Comparison of ENCODE assay signal across 10 mouse cellular contexts in genomic region chr7:43378226-43378625, GRCm38 (mm10). TPM values are rescaled to one million over a fixed set of nuclear protein-coding genes. Genes with fewer than 3 reads are reported as not detected.
DNase-seq lines count a peak whose midpoint lies in the region; ATAC-seq and TF ChIP-seq lines count a peak whose summit lies in the region.
"Had no signal": no experiment of that assay in that cellular context is flagged by ENCODE, and none has a peak within 500 bp of the region (broad histone marks: within the 10 kb centered on the region; RNA-seq: fewer than 3 reads in every experiment).

No protein-coding gene starts in this region.

- H3K4me1 ChIP-seq in liver, adult 2 months (ENCODE audit: control insufficient read depth, insufficient read depth, low read length): peaks cover 1% of the 10 kb centered on the region
- no peaks in the 10 kb centered on the region for H3K4me1 ChIP-seq in liver, embryonic 12.5 days
- H3K4me1 ChIP-seq in hindbrain, embryonic 16.5 days (ENCODE audit: control insufficient read depth, insufficient read depth, low read depth, low read length): no peaks in the 10 kb centered on the region
- H3K4me1 ChIP-seq in limb, embryonic 10.5 days: no peaks in the 10 kb centered on the region
- H3K4me1 ChIP-seq: neural tube, embryonic 13.5 days had no signal

- no peak overlapping the region for H3K9ac ChIP-seq in liver, adult 2 months (ENCODE audit: low read depth, low read length)
- no peak overlapping the region for H3K9ac ChIP-seq in liver, embryonic 12.5 days
- no peak overlapping the region for H3K9ac ChIP-seq in hindbrain, embryonic 16.5 days (ENCODE audit: low read depth, low read length)
- H3K9ac ChIP-seq: neural tube, embryonic 13.5 days had no signal

- H3K9me3 ChIP-seq in liver, embryonic 12.5 days (replicated peaks): no peaks in the 10 kb centered on the region
- no peaks in the 10 kb centered on the region for H3K9me3 ChIP-seq in hindbrain, embryonic 16.5 days (ENCODE audit: control insufficient read depth, low read length)
- no peaks in the 10 kb centered on the region for H3K9me3 ChIP-seq in limb, embryonic 10.5 days (replicated peaks)
- H3K9me3 ChIP-seq: neural tube, embryonic 13.5 days had no signal

- WGBS in liver, adult 2 months: 13% methylated on average over 5 of the region's 5 CpGs
- 12% methylated on average over 5 of the region's 5 CpGs for whole genome bisulfite sequencing in liver, embryonic 12.5 days (ENCODE audit: insufficient replicate concordance)
- 17% methylated on average over 5 of the region's 5 CpGs for WGBS in hindbrain, embryonic 16.5 days
- 23% methylated on average over 5 of the region's 5 CpGs for WGBS in limb, embryonic 10.5 days

- no peak overlapping the region for H3K4me2 ChIP-seq in liver, embryonic 12.5 days
- no peak overlapping the region for H3K4me2 ChIP-seq in hindbrain, embryonic 16.5 days (ENCODE audit: low read length)
- H3K4me2 ChIP-seq: neural tube, embryonic 13.5 days had no signal

- no peak overlapping the region for H3K4me3 ChIP-seq in liver, adult 2 months (ENCODE audit: insufficient read depth, low read depth, low read length)
- no peak overlapping the region for H3K4me3 ChIP-seq in liver, embryonic 12.5 days
- no peak overlapping the region for H3K4me3 ChIP-seq in hindbrain, embryonic 16.5 days (ENCODE audit: low read length)
- no peak overlapping the region for H3K4me3 ChIP-seq in limb, embryonic 10.5 days
- H3K4me3 ChIP-seq: neural tube, embryonic 13.5 days had no signal

- no peaks in the 10 kb centered on the region for H3K27me3 ChIP-seq in liver, adult 2 months (ENCODE audit: control insufficient read depth, insufficient read depth, low read length)
- no peaks in the 10 kb centered on the region for H3K27me3 ChIP-seq in liver, embryonic 12.5 days (replicated peaks)
- no peaks in the 10 kb centered on the region for H3K27me3 ChIP-seq in hindbrain, embryonic 16.5 days (replicated peaks; ENCODE audit: control insufficient read depth, insufficient read depth, low read length)
- no peaks in the 10 kb centered on the region for H3K27me3 ChIP-seq in limb, embryonic 10.5 days (ENCODE audit: low read depth, poor library complexity, severe bottlenecking)
- H3K27me3 ChIP-seq: neural tube, embryonic 13.5 days had no signal

- no peak for TF ChIP-seq POLR2A in liver, adult 2 months (IDR thresholded peaks at IDR 0.05; ENCODE audit: extremely low read depth, insufficient read depth, low read length)
- no peak for TF ChIP-seq POLR2A in brain, embryonic 14.5 days (IDR thresholded peaks at IDR 0.05; ENCODE audit: borderline replicate concordance, extremely low read depth, insufficient read depth, insufficient read length, poor library complexity, severe bottlenecking)

- no peak overlapping the region for H3K27ac ChIP-seq in liver, adult 2 months (replicated peaks; ENCODE audit: insufficient read depth, low read depth, low read length)
- H3K27ac ChIP-seq in liver, embryonic 12.5 days: no peak overlapping the region
- no peak overlapping the region for H3K27ac ChIP-seq in hindbrain, embryonic 16.5 days (ENCODE audit: low read depth, low read length)
- no peak overlapping the region for H3K27ac ChIP-seq in limb, embryonic 10.5 days
- H3K27ac ChIP-seq: neural tube, embryonic 13.5 days had no signal

- ATAC-seq in liver, embryonic 12.5 days: no peak
- ATAC-seq in hindbrain, embryonic 16.5 days: 0 out of 2 replicates have a peak, but pooled peaks have one; percentile 63

- no peaks in the 10 kb centered on the region for H3K79me2 ChIP-seq in liver, adult 2 months (ENCODE audit: control insufficient read depth, insufficient read depth, low read length)

- TF ChIP-seq CTCF in liver, adult 2 months (IDR thresholded peaks at IDR 0.05; ENCODE audit: low read depth, low read length): peak; percentile 48
- TF ChIP-seq CTCF in brain, embryonic 14.5 days (IDR thresholded peaks at IDR 0.05; ENCODE audit: borderline replicate concordance, extremely low read depth, insufficient read depth, insufficient read length): peak; percentile 76; the same call in 1 of the 2 replicates

- H3K36me3 ChIP-seq in liver, adult 2 months (ENCODE audit: control insufficient read depth, insufficient read depth, low read length): no peaks in the 10 kb centered on the region
- no peaks in the 10 kb centered on the region for H3K36me3 ChIP-seq in liver, embryonic 12.5 days
- H3K36me3 ChIP-seq in hindbrain, embryonic 16.5 days (ENCODE audit: control insufficient read depth, insufficient read depth, low read length): no peaks in the 10 kb centered on the region
- H3K36me3 ChIP-seq in limb, embryonic 10.5 days: no peaks in the 10 kb centered on the region
- H3K36me3 ChIP-seq: neural tube, embryonic 13.5 days had no signal

- peak; percentile 24 for DNase-seq in adrenal gland, postnatal 14 days
- no peak for DNase-seq in adrenal gland, postnatal 4 days (ENCODE audit: low spot score in 2 of 2)
- DNase-seq in liver, adult 2 months (ENCODE audit: extremely low read depth, low read depth, low spot score): peak; percentile 75
- DNase-seq in brain, embryonic 14.5 days (ENCODE audit: low read depth): peak; percentile 70
- peak; percentile 38 for DNase-seq in limb, embryonic 10.5 days (ENCODE audit: low spot score)
- DNase-seq in retina, embryonic 14.5 days (ENCODE audit: low spot score): peak; percentile 80

RNA-seq across cellular contexts. Expression of gene Siglecf, which starts 27.1 kb away (rescaled TPM):
- total RNA-seq in adrenal gland, postnatal 14 days (2021): 0.15 TPM in 1 of 2 replicates, not detected in the other
- total RNA-seq in adrenal gland, postnatal 4 days (2021): under 1 TPM in 1 of 2 experiments, not detected in 1; 0.17 TPM
- 0.09 and 0.27 TPM in 2 replicates for total RNA-seq in liver, adult 2 months (2014; rRNA removed)
- 0.05 and 0.10 TPM in 2 replicates for polyA plus RNA-seq in liver, adult 2 months (2012; rRNA removed)
- polyA plus RNA-seq in liver, embryonic 12.5 days (2016; fragmentation: Nextera tagmentation; extraction: Ambion mirVana): 2.4 and 2.7 TPM in 2 replicates
- polyA plus RNA-seq in brain, embryonic 14.5 days (2012; rRNA removed): 0.07 and 0.09 TPM in 2 replicates
- polyA plus RNA-seq in hindbrain, embryonic 16.5 days (2015; fragmentation: Nextera tagmentation; extraction: Ambion mirVana): 0.20 and 0.35 TPM in 2 replicates
- polyA plus RNA-seq in limb, embryonic 10.5 days (2016; fragmentation: Nextera tagmentation; extraction: Ambion mirVana): 0.20 and 0.29 TPM in 2 replicates

RNA-seq across cellular contexts. Expression of gene Siglecg, which starts 29.8 kb away (rescaled TPM):
- total RNA-seq in adrenal gland, postnatal 14 days (2021): 2.0 and 6.2 TPM in 2 replicates
- under 1 TPM; 0.36 to 0.62 TPM for total RNA-seq in adrenal gland, postnatal 4 days (2021)
- total RNA-seq in liver, adult 2 months (2014; rRNA removed): 0.09 and 0.40 TPM in 2 replicates
- 0.36 and 1.1 TPM in 2 replicates for polyA plus RNA-seq in liver, adult 2 months (2012; rRNA removed)
- polyA plus RNA-seq in liver, embryonic 12.5 days (2016; fragmentation: Nextera tagmentation; extraction: Ambion mirVana): 0.20 and 0.30 TPM in 2 replicates
- polyA plus RNA-seq in brain, embryonic 14.5 days (2012; rRNA removed): 0.03 and 0.05 TPM in 2 replicates
- not detected in 2 replicates for polyA plus RNA-seq in hindbrain, embryonic 16.5 days (2015; fragmentation: Nextera tagmentation; extraction: Ambion mirVana)
- 0.26 TPM in 2 replicates for polyA plus RNA-seq in limb, embryonic 10.5 days (2016; fragmentation: Nextera tagmentation; extraction: Ambion mirVana)

RNA-seq across cellular contexts. Expression of gene Lim2, which starts 49.2 kb away (rescaled TPM):
- total RNA-seq in adrenal gland, postnatal 14 days (2021): not detected in 2 replicates
- total RNA-seq in adrenal gland, postnatal 4 days (2021): not detected
- not detected in 2 replicates for total RNA-seq in liver, adult 2 months (2014; rRNA removed)
- polyA plus RNA-seq in liver, adult 2 months (2012; rRNA removed): not detected in 2 replicates
- not detected in 2 replicates for polyA plus RNA-seq in liver, embryonic 12.5 days (2016; fragmentation: Nextera tagmentation; extraction: Ambion mirVana)
- 0.10 and 0.16 TPM in 2 replicates for polyA plus RNA-seq in brain, embryonic 14.5 days (2012; rRNA removed)
- not detected in 2 replicates for polyA plus RNA-seq in hindbrain, embryonic 16.5 days (2015; fragmentation: Nextera tagmentation; extraction: Ambion mirVana)
- not detected in 2 replicates for polyA plus RNA-seq in limb, embryonic 10.5 days (2016; fragmentation: Nextera tagmentation; extraction: Ambion mirVana)
- polyA plus RNA-seq: heart, embryonic 16.5 days; neural tube, embryonic 13.5 days had no signal

RNA-seq across cellular contexts. Expression of gene Nkg7, which starts 58.6 kb away (rescaled TPM):
- 3.9 TPM in 1 of 2 replicates, not detected in the other for total RNA-seq in adrenal gland, postnatal 14 days (2021)
- under 1 TPM in 1 of 2 experiments, not detected in 1; 0.68 TPM for total RNA-seq in adrenal gland, postnatal 4 days (2021)
- total RNA-seq in liver, adult 2 months (2014; rRNA removed): 0.81 and 1.1 TPM in 2 replicates
- 1.7 and 2.5 TPM in 2 replicates for polyA plus RNA-seq in liver, adult 2 months (2012; rRNA removed)
- polyA plus RNA-seq in liver, embryonic 12.5 days (2016; fragmentation: Nextera tagmentation; extraction: Ambion mirVana): 3.8 and 4.4 TPM in 2 replicates
- polyA plus RNA-seq in brain, embryonic 14.5 days (2012; rRNA removed): 0.08 TPM in 1 of 2 replicates, not detected in the other
- polyA plus RNA-seq in hindbrain, embryonic 16.5 days (2015; fragmentation: Nextera tagmentation; extraction: Ambion mirVana): 0.45 TPM in 2 replicates
- 0.28 TPM in 1 of 2 replicates, not detected in the other for polyA plus RNA-seq in limb, embryonic 10.5 days (2016; fragmentation: Nextera tagmentation; extraction: Ambion mirVana)
- polyA plus RNA-seq: neural tube, embryonic 13.5 days had no signal

Comparison
In these comparisons a context has a peak if more than half of its experiments do, and no peak if none do; other contexts are left out.
1. DNase-seq: peak in adrenal gland, postnatal 14 days (single experiment), liver, adult 2 months (single experiment), brain, embryonic 14.5 days (single experiment), limb, embryonic 10.5 days (single experiment) and retina, embryonic 14.5 days (single experiment); none in adrenal gland, postnatal 4 days (0 of 2).